Mouse (Mus musculus) effector memory CD4-positive, alpha-beta T cell, adult 5 months (primary cell): ENCODE measurements around the gene Capn7. TPM values are rescaled to one million over a fixed set of nuclear protein-coding genes. Genes with fewer than 3 reads are reported as not detected.

Experiments
- polyA plus RNA-seq: library from polyadenylated mRNA; unstranded; fragments of 100-300 nt; shearing (Covaris generic); gene quantifications from one replicate; pipeline ENCODE4 v1.2.1, GENCODE M21; 2017

Gene Capn7
- 47.1 TPM for polyA plus RNA-seq

GRCm38 (mm10) chr14:31336369-31337155 is at the start of gene Capn7:
TSS of gene Capn7 (plus strand) at chr14:31336638.

GRCm38 (mm10) chr14:31323849-31324792 is 12.3 kb upstream of the Capn7 start, which contains the start of gene Dnah1:
TSS of gene Dnah1 (minus strand) at chr14:31323896.

Other genes with a start within 250 kb of the Capn7 start
- gene Smim4, start 207.7 kb upstream of the Capn7 start, polyA plus RNA-seq: 41.6 TPM
- not detected for gene Nt5dc2, start 205.6 kb upstream of the Capn7 start, polyA plus RNA-seq
- gene Stab1, start 168.0 kb upstream of the Capn7 start, polyA plus RNA-seq: 0.76 TPM
- not detected for gene Tnnc1, start 128.3 kb upstream of the Capn7 start, polyA plus RNA-seq
- 242 TPM for gene Nisch, start 119.7 kb upstream of the Capn7 start, polyA plus RNA-seq
- not detected for gene Sema3g, start 118.8 kb upstream of the Capn7 start, polyA plus RNA-seq
- 6.8 TPM for gene Phf7, start 85.3 kb upstream of the Capn7 start, polyA plus RNA-seq
- gene Bap1, start 85.2 kb upstream of the Capn7 start, polyA plus RNA-seq: 78.6 TPM
- not detected for gene Dnah1, start 12.7 kb upstream of the Capn7 start, polyA plus RNA-seq
- 38.5 TPM for gene Sh3bp5, start 99.4 kb downstream of the Capn7 start, polyA plus RNA-seq
- 22.1 TPM for gene Eaf1, start 157.8 kb downstream of the Capn7 start, polyA plus RNA-seq
- 26.0 TPM for gene Mettl6, start 158.4 kb downstream of the Capn7 start, polyA plus RNA-seq